Mouse (Mus musculus): ENCODE measurements around the gene Cope.

Gene Cope

GRCm38 (mm10) chr8:70351035-70351999, 49.0 kb downstream of the Cope start:
- DNase-seq: no peak

DNA sequence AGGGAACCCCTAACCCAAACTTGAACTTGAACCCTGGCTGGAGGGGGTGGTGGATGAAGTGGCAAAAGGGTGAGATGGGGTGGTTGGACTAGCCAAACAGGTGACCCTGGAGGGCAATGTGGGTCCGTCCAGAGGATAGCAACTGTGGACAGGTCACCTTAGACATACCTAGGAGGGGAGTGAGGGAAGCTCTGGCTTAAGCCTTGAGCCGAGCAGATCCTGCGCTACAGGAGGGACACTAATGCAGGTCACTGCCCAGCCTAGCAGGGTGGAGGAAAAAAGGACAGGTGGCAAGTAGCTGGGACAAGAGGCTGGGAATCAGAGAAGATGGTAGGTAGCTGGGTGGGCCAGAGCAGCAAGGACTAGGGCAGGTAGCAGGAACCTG, 49.7 kb downstream of the Cope start:
- no peak for DNase-seq

- no peak for DNase-seq
Observed at GRCm38 (mm10) chr8:70352657-70353151, 50.4 kb downstream of the Cope start.

GRCm38 (mm10) chr8:70353194-70353817, 51.0 kb downstream of the Cope start, which contains the start of gene Upf1:
Gene Upf1 (minus strand): TSS chr8:70353278.
- DNase-seq: peak; percentile 99

DNA sequence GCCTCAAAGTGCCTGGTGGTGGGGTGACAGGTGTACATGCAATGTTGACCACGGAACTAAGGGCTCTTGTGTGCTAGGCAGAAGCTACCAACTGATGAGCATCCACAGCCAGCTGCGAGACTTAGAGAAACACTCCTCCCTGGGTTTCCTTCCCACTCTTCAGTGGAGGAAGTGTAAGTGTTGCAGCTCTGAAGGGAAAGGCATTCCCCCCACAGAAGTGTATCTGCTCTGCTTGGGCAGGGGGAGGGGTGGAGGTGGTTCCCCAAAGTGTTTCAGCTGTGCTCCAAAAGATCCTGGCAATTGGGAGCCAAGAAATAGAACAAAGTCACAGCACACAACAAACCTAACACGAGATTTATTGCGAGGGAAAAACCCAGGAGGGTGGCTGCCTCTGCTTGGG, 51.7 kb downstream of the Cope start:
- DNase-seq: peak; percentile 68

DNA sequence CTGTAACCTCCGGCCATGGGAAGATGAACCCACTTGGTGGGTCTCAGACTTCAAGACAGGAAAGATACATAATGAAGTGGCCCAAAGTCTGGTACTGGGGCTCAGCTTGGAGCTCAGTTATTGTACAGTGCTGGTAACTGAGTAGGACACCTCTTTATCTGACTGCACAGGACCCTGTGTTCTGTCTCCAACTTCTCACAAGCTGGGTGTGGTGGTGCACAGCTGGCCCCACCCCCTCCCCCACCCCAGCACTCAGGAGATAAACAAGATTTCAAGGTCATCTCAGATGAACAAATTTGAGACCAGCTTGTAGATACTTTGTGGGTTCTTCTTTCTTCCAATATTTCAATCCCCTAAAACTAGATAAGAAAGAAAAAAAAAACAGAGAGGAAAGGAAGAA, 53.8 kb downstream of the Cope start:
- no peak for DNase-seq

GRCm38 (mm10) chr8:70359411-70359810, 57.1 kb downstream of the Cope start:
- DNase-seq: no peak

- DNase-seq: no peak
Observed at GRCm38 (mm10) chr8:70360769-70361168, 58.5 kb downstream of the Cope start.

- DNase-seq: no peak
Observed at GRCm38 (mm10) chr8:70361484-70362032, 59.2 kb downstream of the Cope start.
